Mouse (Mus musculus): ENCODE data around the gene Lcp1. TPM values are rescaled to one million over a fixed set of nuclear protein-coding genes. Genes with fewer than 3 reads are reported as not detected.

Lcp1 gene
- total RNA-seq, 1 experiment from 2014 or later = 1,555 TPM

GRCm38 (mm10) chr14:75238054-75238692 lies 107.3 kb downstream of the Lcp1 start:
- no peak for ATAC-seq (ENCODE audit: extremely low read depth, insufficient number of reproducible peaks, low FRiP score, poor library complexity, severe bottlenecking)

- ATAC-seq (ENCODE audit: extremely low read depth, insufficient number of reproducible peaks, low FRiP score, poor library complexity, severe bottlenecking) = no peak
Observed at GRCm38 (mm10) chr14:75242087-75242486, 111.2 kb downstream of the Lcp1 start, which contains the start of gene Cpb2. Cpb2 (plus strand) TSS chr14:75242287.

GRCm38 (mm10) chr14:75246024-75247000 lies 115.4 kb downstream of the Lcp1 start:
- ATAC-seq (ENCODE audit: extremely low read depth, insufficient number of reproducible peaks, low FRiP score, poor library complexity, severe bottlenecking) = no peak

- no peak for ATAC-seq (ENCODE audit: extremely low read depth, insufficient number of reproducible peaks, low FRiP score, poor library complexity, severe bottlenecking)
Observed at GRCm38 (mm10) chr14:75250432-75250831, 119.5 kb downstream of the Lcp1 start.

- 0 out of 2 replicates have a peak, but pooled peaks have one; percentile 23 for ATAC-seq (ENCODE audit: extremely low read depth, insufficient number of reproducible peaks, low FRiP score, poor library complexity, severe bottlenecking)
Observed at GRCm38 (mm10) chr14:75256521-75256920, 125.6 kb downstream of the Lcp1 start.

GRCm38 (mm10) chr14:75269531-75269930 lies 138.6 kb downstream of the Lcp1 start:
- ATAC-seq (ENCODE audit: extremely low read depth, insufficient number of reproducible peaks, low FRiP score, poor library complexity, severe bottlenecking) = no peak

GRCm38 (mm10) chr14:75279716-75280115 lies 148.8 kb downstream of the Lcp1 start:
- no peak for ATAC-seq (ENCODE audit: extremely low read depth, insufficient number of reproducible peaks, low FRiP score, poor library complexity, severe bottlenecking)

- ATAC-seq (ENCODE audit: extremely low read depth, insufficient number of reproducible peaks, low FRiP score, poor library complexity, severe bottlenecking) = no peak
Observed at GRCm38 (mm10) chr14:75280406-75280805, 149.5 kb downstream of the Lcp1 start.

Other genes starting within 250 kb of the Lcp1 start
- gene Lrch1, start 183.2 kb upstream of the Lcp1 start, total RNA-seq (2017) = 43.7 and 50.0 TPM in 2 replicates
- gene Rubcnl, start 115.1 kb upstream of the Lcp1 start, total RNA-seq (2017) = 80.9 and 83.6 TPM in 2 replicates
- 0.61 and 1.0 TPM in 2 replicates for gene Lrrc63, start 220 bp upstream of the Lcp1 start, total RNA-seq (2017)
- gene Cpb2, start 111.2 kb downstream of the Lcp1 start, total RNA-seq (2017) = not detected in 2 replicates
- gene Zc3h13, start 153.3 kb downstream of the Lcp1 start, total RNA-seq (2017) = 32.3 and 35.4 TPM in 2 replicates

Data from neutrophil, adult 5-6 weeks (primary cell).